Mouse (Mus musculus) layer of hippocampus, adult 6 months (tissue): ENCODE results near the gene Olfr134. TPM values are rescaled to one million over a fixed set of nuclear protein-coding genes. Genes with fewer than 3 reads are reported as not detected.

Source experiments
- long read RNA-seq, 2 experiments: library from polyadenylated mRNA; unstranded; transcript quantifications; one replicate each; pipeline ENCODE4 v2.0.0; 2019 to 2020
- polyA plus RNA-seq: library from polyadenylated mRNA; unstranded; fragments of <200 nt; fragmentation: Nextera tagmentation; gene quantifications from 2 replicates; pipeline ENCODE4 v1.2.3, GENCODE M21; 2021

Olfr134 gene
- not detected in 2 replicates for polyA plus RNA-seq
- long read RNA-seq, experiment 1: 0 reads
- long read RNA-seq, experiment 2: 0 reads

DNA sequence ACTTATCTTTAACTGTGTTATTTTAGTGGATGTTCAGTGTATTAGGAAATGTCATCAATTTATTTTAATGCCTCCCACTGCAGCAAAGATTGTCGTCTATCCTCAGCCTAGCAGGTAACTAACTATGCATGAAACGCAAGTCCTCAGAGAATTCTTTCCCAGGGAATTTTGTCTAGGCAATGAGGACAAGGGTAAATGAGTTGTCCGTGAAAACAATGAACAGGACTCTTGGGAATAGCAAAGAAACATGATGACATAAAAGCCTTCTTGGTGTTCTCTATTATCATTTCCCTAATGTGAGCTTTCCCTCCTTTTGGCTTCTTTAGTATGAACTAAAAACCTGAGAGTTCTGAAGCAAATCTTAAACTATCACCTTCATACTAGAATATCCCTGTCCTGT, at the start of gene Olfr134:
Gene Olfr134 (plus strand): TSS at position 301 of the 400 bp plus-strand sequence.

DNA sequence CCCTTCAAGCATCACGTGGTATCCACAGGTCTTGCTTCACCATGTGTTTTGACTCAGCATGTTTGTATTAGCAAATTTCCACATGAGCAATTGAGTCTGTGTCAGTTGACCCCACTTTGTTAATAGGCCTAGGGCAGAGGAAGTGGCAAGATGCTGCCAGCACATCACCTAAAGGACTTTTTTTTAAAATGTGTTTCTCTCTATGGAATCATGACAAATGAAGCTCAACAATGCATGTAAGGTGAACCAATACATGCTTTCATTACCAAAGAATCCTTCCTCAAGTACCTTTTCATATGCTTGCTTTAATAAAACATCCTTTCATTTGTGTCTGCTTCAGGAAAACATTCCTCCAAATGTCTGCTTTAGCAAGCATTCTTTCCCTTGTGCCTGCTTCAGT, 36.8 kb upstream of the Olfr134 start, which contains the start of gene Olfr132:
Gene Olfr132 (minus strand): TSS at position 101 of the 400 bp plus-strand sequence.

DNA sequence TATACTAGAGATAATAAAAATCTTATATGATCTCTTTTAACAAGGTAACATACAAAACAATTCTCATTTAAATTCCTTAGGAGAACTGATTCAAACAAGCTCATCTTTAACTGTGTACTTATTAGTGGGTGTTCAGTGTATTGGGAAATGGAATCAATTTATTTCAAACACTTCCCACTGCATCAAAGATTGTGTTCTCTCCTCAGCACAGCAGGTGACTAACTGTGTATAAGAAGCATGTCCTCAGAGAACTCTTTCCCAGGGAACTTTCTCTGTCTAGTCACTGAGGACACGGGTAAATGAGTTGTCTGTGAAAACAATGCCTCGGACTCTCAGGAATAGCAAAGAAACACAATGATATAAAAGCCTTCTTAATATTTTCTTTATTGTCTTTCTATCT, 26.2 kb upstream of the Olfr134 start, which contains the start of gene Olfr133:
Gene Olfr133 (plus strand): TSS at position 301 of the 400 bp plus-strand sequence.

DNA sequence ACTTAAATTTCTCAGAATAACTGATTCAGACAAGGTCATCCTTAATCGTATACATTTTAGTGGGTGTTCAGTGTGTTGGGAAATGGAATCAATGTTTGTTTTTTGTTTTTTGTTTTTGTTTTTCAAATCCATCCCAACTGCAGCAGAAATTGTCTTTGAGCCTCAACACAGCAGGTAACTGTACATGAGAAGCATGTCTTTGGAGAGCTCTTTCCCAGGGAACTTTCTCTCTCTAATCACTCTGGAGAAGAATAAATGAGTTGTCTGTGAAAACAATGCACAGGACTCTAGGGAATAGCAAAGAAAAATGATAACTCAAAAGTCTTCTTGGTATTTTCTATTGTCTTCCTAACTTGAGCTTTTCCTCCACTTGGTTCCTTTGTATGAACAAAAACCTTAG, 32.8 kb downstream of the Olfr134 start, which contains the start of gene Olfr135:
Gene Olfr135 (plus strand): TSS at position 301 of the 400 bp plus-strand sequence.

Other genes with a start within 250 kb of the Olfr134 start
- gene Olfr761, start 218.3 kb upstream of the Olfr134 start, polyA plus RNA-seq: not detected in 2 replicates
- gene Olfr129, start 111.3 kb upstream of the Olfr134 start, polyA plus RNA-seq: not detected in 2 replicates
- gene Olfr130, start 107.5 kb upstream of the Olfr134 start, polyA plus RNA-seq: not detected in 2 replicates
- not detected in 2 replicates for gene Olfr131, start 82.7 kb upstream of the Olfr134 start, polyA plus RNA-seq
- not detected in 2 replicates for gene Olfr132, start 36.9 kb upstream of the Olfr134 start, polyA plus RNA-seq
- gene Olfr133, start 26.1 kb upstream of the Olfr134 start, polyA plus RNA-seq: not detected in 2 replicates
- gene Olfr135, start 32.9 kb downstream of the Olfr134 start, polyA plus RNA-seq: not detected in 2 replicates
- gene Olfr138, start 89.6 kb downstream of the Olfr134 start, polyA plus RNA-seq: not detected in 2 replicates
- gene Olfr137, start 136.2 kb downstream of the Olfr134 start, polyA plus RNA-seq: not detected in 2 replicates
- not detected in 2 replicates for gene Olfr136, start 158.4 kb downstream of the Olfr134 start, polyA plus RNA-seq
- not detected in 2 replicates for gene Esp36, start 248.8 kb downstream of the Olfr134 start, polyA plus RNA-seq